Mouse (Mus musculus): Measurements from ENCODE around the gene Rbms2. TPM values are rescaled to one million over a fixed set of nuclear protein-coding genes. Genes with fewer than 3 reads are reported as not detected.

The Rbms2 gene
- total RNA-seq, 1 experiment, result 30.8 TPM

- Histone ChIP-seq H3K9ac (ENCODE audit: insufficient read depth, low read depth, low read length, poor library complexity, severe bottlenecking) (peak overlapping the region; percentile 99), H3K27ac (ENCODE audit: insufficient read depth, low read depth, low read length, poor library complexity, severe bottlenecking) (peak overlapping the region; percentile 82), H3K4me1 (ENCODE audit: control insufficient read depth in 2 of 2, insufficient read depth in 2 of 2, low read length in 2 of 2, poor library complexity in 1 of 2) (peaks cover 2 to 3% of the 10 kb centered on the region in 2 experiments; a peak in 3 of 4 replicates), H3K4me3 (ENCODE audit: insufficient read depth in 1 of 2, low read depth in 1 of 2, low read length in 2 of 2, poor library complexity in 1 of 2, severe bottlenecking in 1 of 2) (peak overlapping the region; percentile 95 to 96), H3K36me3 (ENCODE audit: control insufficient read depth, insufficient read depth, low read length, poor library complexity, severe bottlenecking) (peaks cover 37% of the 10 kb centered on the region), H3K9me3 (ENCODE audit: control insufficient read depth, insufficient read depth, low read depth, low read length) (no peaks in the 10 kb centered on the region)
- no peak for TF ChIP-seq ZC3H11A (IDR thresholded peaks at IDR 0.05; ENCODE audit: borderline replicate concordance, low read depth, low read length)
- TF ChIP-seq MAFK (IDR thresholded peaks at IDR 0.05; ENCODE audit: insufficient read depth, low read depth, low read length), result no peak
- TF ChIP-seq HCFC1 (IDR thresholded peaks at IDR 0.05; ENCODE audit: borderline replicate concordance, insufficient read depth, low read length), result no peak
- TF ChIP-seq ZNF384 (IDR thresholded peaks at IDR 0.05; ENCODE audit: low read depth, low read length), result no peak
- TF ChIP-seq CHD2 (IDR thresholded peaks at IDR 0.05; ENCODE audit: low read depth, low read length), result no peak
- DNase-seq (ENCODE audit: low read depth, low spot score), result no peak
- in situ Hi-C loops (cut with MboI; ENCODE audit: low sequenced_read_pairs in 2 of 2, unreplicated experiment in 2 of 2), result no loop called here
These were observed 96.4 kb downstream of the Rbms2 start for GRCm38 (mm10) chr10:128083688-128084087.

GRCm38 (mm10) chr10:128082880-128083421 is 97.1 kb downstream of the Rbms2 start, which contains the start of gene Atp5b:
Atp5b (plus strand) TSS chr10:128083273.
- Histone ChIP-seq H3K9me3 (ENCODE audit: control insufficient read depth, insufficient read depth, low read depth, low read length) (no peaks in the 10 kb centered on the region), H3K36me3 (ENCODE audit: control insufficient read depth, insufficient read depth, low read length, poor library complexity, severe bottlenecking) (peaks cover 31% of the 10 kb centered on the region), H3K4me3 (ENCODE audit: insufficient read depth in 1 of 2, low read depth in 1 of 2, low read length in 2 of 2, poor library complexity in 1 of 2, severe bottlenecking in 1 of 2) (peak within 1 kb of the TSS; percentile 95 to 96), H3K9ac (ENCODE audit: insufficient read depth, low read depth, low read length, poor library complexity, severe bottlenecking) (peak within 1 kb of the TSS; percentile 99), H3K4me1 (ENCODE audit: control insufficient read depth in 2 of 2, insufficient read depth in 2 of 2, low read length in 2 of 2, poor library complexity in 1 of 2) (peaks cover 2 to 3% of the 10 kb centered on the region in 2 experiments; a peak in 3 of 4 replicates), H3K27ac (ENCODE audit: insufficient read depth, low read depth, low read length, poor library complexity, severe bottlenecking) (peak within 1 kb of the TSS; percentile 82)
- no peak for TF ChIP-seq HCFC1 (IDR thresholded peaks at IDR 0.05; ENCODE audit: borderline replicate concordance, insufficient read depth, low read length)
- TF ChIP-seq CHD2 (IDR thresholded peaks at IDR 0.05; ENCODE audit: low read depth, low read length), result peak; percentile 100
- TF ChIP-seq ZNF384 (IDR thresholded peaks at IDR 0.05; ENCODE audit: low read depth, low read length), result no peak
- DNase-seq (ENCODE audit: low read depth, low spot score), result peak; percentile 100
- in situ Hi-C loops (cut with MboI; ENCODE audit: low sequenced_read_pairs in 2 of 2, unreplicated experiment in 2 of 2), result no loop called here

DNA sequence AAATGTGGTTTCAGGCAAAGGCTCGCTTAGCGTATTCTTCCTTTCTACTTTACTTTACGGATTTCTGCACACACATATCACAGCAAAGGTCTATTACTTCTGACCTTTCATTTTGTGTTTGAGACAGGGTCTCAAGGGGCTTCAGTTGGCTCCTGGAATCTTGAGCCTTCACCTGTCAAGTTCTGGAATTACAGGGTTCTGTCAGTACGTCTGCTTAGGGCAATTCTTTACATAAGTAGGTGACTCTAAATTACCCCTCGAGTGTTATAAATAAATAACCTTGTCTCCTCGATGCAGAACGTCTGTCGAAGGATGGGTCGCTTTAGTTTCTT is 97.7 kb downstream of the Rbms2 start:
- no peak for TF ChIP-seq ZC3H11A (IDR thresholded peaks at IDR 0.05; ENCODE audit: borderline replicate concordance, low read depth, low read length)
- no peak for TF ChIP-seq HCFC1 (IDR thresholded peaks at IDR 0.05; ENCODE audit: borderline replicate concordance, insufficient read depth, low read length)
- TF ChIP-seq MAFK (IDR thresholded peaks at IDR 0.05; ENCODE audit: insufficient read depth, low read depth, low read length), result no peak
- TF ChIP-seq ZNF384 (IDR thresholded peaks at IDR 0.05; ENCODE audit: low read depth, low read length), result no peak; the same call in 1 of the 2 replicates
- no peak for TF ChIP-seq CHD2 (IDR thresholded peaks at IDR 0.05; ENCODE audit: low read depth, low read length)
- peaks cover 2 to 3% of the 10 kb centered on the region in 2 experiments; a peak in 3 of 4 replicates for H3K4me1 ChIP-seq (ENCODE audit: control insufficient read depth in 2 of 2, insufficient read depth in 2 of 2, low read length in 2 of 2, poor library complexity in 1 of 2)
- H3K27ac ChIP-seq (ENCODE audit: insufficient read depth, low read depth, low read length, poor library complexity, severe bottlenecking), result no peak overlapping the region; the same call in 1 of the 2 replicates
- no peaks in the 10 kb centered on the region for H3K9me3 ChIP-seq (ENCODE audit: control insufficient read depth, insufficient read depth, low read depth, low read length)
- H3K4me3 ChIP-seq (ENCODE audit: insufficient read depth in 1 of 2, low read depth in 1 of 2, low read length in 2 of 2, poor library complexity in 1 of 2, severe bottlenecking in 1 of 2), result peak overlapping the region; percentile 76 to 80
- H3K9ac ChIP-seq (ENCODE audit: insufficient read depth, low read depth, low read length, poor library complexity, severe bottlenecking), result peak overlapping the region; percentile 87
- DNase-seq (ENCODE audit: low read depth, low spot score), result no peak
- peaks cover 31% of the 10 kb centered on the region for H3K36me3 ChIP-seq (ENCODE audit: control insufficient read depth, insufficient read depth, low read length, poor library complexity, severe bottlenecking)
- in situ Hi-C loops (cut with MboI; ENCODE audit: low sequenced_read_pairs in 2 of 2, unreplicated experiment in 2 of 2), result no loop called here

- peak overlapping the region; percentile 87; the same call in 1 of the 2 replicates for H3K9ac ChIP-seq (ENCODE audit: insufficient read depth, low read depth, low read length, poor library complexity, severe bottlenecking)
- H3K4me1 ChIP-seq (ENCODE audit: control insufficient read depth in 2 of 2, insufficient read depth in 2 of 2, low read length in 2 of 2, poor library complexity in 1 of 2), result peaks cover 2 to 3% of the 10 kb centered on the region in 2 experiments; a peak in 3 of 4 replicates
- TF ChIP-seq ZC3H11A (IDR thresholded peaks at IDR 0.05; ENCODE audit: borderline replicate concordance, low read depth, low read length) (no peak), ZNF384 (IDR thresholded peaks at IDR 0.05; ENCODE audit: low read depth, low read length) (peak; percentile 86; the same call in 1 of the 2 replicates), HCFC1 (IDR thresholded peaks at IDR 0.05; ENCODE audit: borderline replicate concordance, insufficient read depth, low read length) (no peak), CHD2 (IDR thresholded peaks at IDR 0.05; ENCODE audit: low read depth, low read length) (no peak)
- H3K4me3 ChIP-seq (ENCODE audit: insufficient read depth in 1 of 2, low read depth in 1 of 2, low read length in 2 of 2, poor library complexity in 1 of 2, severe bottlenecking in 1 of 2), result peak overlapping the region; percentile 76 to 80; a peak in 3 of 4 replicates
- H3K9me3 ChIP-seq (ENCODE audit: control insufficient read depth, insufficient read depth, low read depth, low read length), result no peaks in the 10 kb centered on the region
- in situ Hi-C loops (cut with MboI; ENCODE audit: low sequenced_read_pairs in 2 of 2, unreplicated experiment in 2 of 2), result no loop called here
- H3K27ac ChIP-seq (ENCODE audit: insufficient read depth, low read depth, low read length, poor library complexity, severe bottlenecking), result no peak overlapping the region
- peaks cover 32% of the 10 kb centered on the region for H3K36me3 ChIP-seq (ENCODE audit: control insufficient read depth, insufficient read depth, low read length, poor library complexity, severe bottlenecking)
- DNase-seq (ENCODE audit: low read depth, low spot score), result no peak
These were observed 98.2 kb downstream of the Rbms2 start for GRCm38 (mm10) chr10:128081807-128082476.

Other genes starting within 250 kb of the Rbms2 start
- gene Hsd17b6, start 172.7 kb downstream of the Rbms2 start, total RNA-seq (2012; rRNA removed), result 0.22 TPM in 1 of 2 replicates, not detected in the other
- 51.8 and 63.5 TPM in 2 replicates for gene Prim1, start 165.1 kb downstream of the Rbms2 start, total RNA-seq (2012; rRNA removed)
- gene Naca, start 144.7 kb downstream of the Rbms2 start, total RNA-seq (2012; rRNA removed), result 746 and 1,114 TPM in 2 replicates
- 125 and 240 TPM in 2 replicates for gene Ptges3, start 121.3 kb downstream of the Rbms2 start, total RNA-seq (2012; rRNA removed)
- gene Atp5b, start 97.0 kb downstream of the Rbms2 start, total RNA-seq (2012; rRNA removed), result 1,760 and 2,075 TPM in 2 replicates
- gene Baz2a, start 88.7 kb downstream of the Rbms2 start, total RNA-seq (2012; rRNA removed), result 42.8 and 59.9 TPM in 2 replicates
- 21.9 and 40.7 TPM in 2 replicates for gene Gls2, start 14.2 kb upstream of the Rbms2 start, total RNA-seq (2012; rRNA removed)
- 22.1 and 24.9 TPM in 2 replicates for gene Spryd4, start 31.5 kb upstream of the Rbms2 start, total RNA-seq (2012; rRNA removed)
- 2.8 and 6.8 TPM in 2 replicates for gene Mip, start 45.5 kb upstream of the Rbms2 start, total RNA-seq (2012; rRNA removed)
- 69.7 and 106 TPM in 2 replicates for gene Timeless, start 51.8 kb upstream of the Rbms2 start, total RNA-seq (2012; rRNA removed)
- 0.31 and 0.69 TPM in 2 replicates for gene Apon, start 73.8 kb upstream of the Rbms2 start, total RNA-seq (2012; rRNA removed)
- gene Apof, start 88.4 kb upstream of the Rbms2 start, total RNA-seq (2012; rRNA removed), result 1.4 and 2.1 TPM in 2 replicates
- gene Stat2, start 90.3 kb upstream of the Rbms2 start, total RNA-seq (2012; rRNA removed), result 10.6 and 22.7 TPM in 2 replicates
- 4.1 and 6.1 TPM in 2 replicates for gene Il23a, start 118.5 kb upstream of the Rbms2 start, total RNA-seq (2012; rRNA removed)
- 21.9 and 25.4 TPM in 2 replicates for gene Pan2, start 123.0 kb upstream of the Rbms2 start, total RNA-seq (2012; rRNA removed)
- gene Cnpy2, start 142.2 kb upstream of the Rbms2 start, total RNA-seq (2012; rRNA removed), result 218 and 257 TPM in 2 replicates
- gene Cs, start 157.4 kb upstream of the Rbms2 start, total RNA-seq (2012; rRNA removed), result 107 and 143 TPM in 2 replicates
- gene Coq10a, start 188.7 kb upstream of the Rbms2 start, total RNA-seq (2012; rRNA removed), result 8.2 and 10.1 TPM in 2 replicates
- gene Ankrd52, start 196.8 kb upstream of the Rbms2 start, total RNA-seq (2012; rRNA removed), result 11.1 and 11.4 TPM in 2 replicates
- gene Slc39a5, start 220.9 kb upstream of the Rbms2 start, total RNA-seq (2012; rRNA removed), result 0.36 and 0.53 TPM in 2 replicates
- gene Nabp2, start 231.2 kb upstream of the Rbms2 start, total RNA-seq (2012; rRNA removed), result 25.3 and 28.2 TPM in 2 replicates
- gene Rnf41, start 231.4 kb upstream of the Rbms2 start, total RNA-seq (2012; rRNA removed), result 39.6 and 41.3 TPM in 2 replicates

Data from ES-E14 (cell line).